Mouse (Mus musculus): ENCODE measurements at regions not wholly inside any gene's neighbourhood (a gene's known extent, or its start where the extent isn't known, plus 50 kb on each side); places are given as distances from the start of the nearest gene placed in this dataset.

DNA sequence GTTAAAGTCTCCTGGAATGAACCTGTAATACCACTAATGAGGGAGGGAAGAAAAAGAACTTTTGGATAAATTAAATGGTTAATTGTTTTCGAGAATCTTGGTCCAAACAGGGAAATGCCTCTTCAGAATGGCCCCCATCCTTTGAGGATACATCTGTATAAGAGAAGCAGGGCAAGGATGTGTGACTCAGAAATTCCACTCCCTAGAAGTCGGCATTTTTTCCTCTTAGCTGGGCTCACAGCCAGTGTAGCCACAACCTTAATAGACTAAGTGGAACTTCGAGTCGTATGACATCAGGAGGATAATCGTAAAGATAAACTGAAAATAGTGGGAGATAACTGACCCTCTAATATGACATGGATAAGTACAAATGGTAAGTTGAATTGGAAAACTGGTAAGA is 56.1 kb upstream of the Cav2 start:
- DNase-seq (ENCODE audit: low spot score), result no peak

- DNase-seq (ENCODE audit: low spot score), result no peak
These were observed 54.5 kb upstream of the Cav2 start for GRCm38 (mm10) chr6:17226483-17226882.
